Mouse (Mus musculus) heart, adult 18-20 months (tissue): ENCODE results near the gene Atp6v0d1. TPM values are rescaled to one million over a fixed set of nuclear protein-coding genes. Genes with fewer than 3 reads are reported as not detected.
"Not testable (repeated sequence)": the region's sequence is repeated elsewhere in the genome, so short reads cannot be mapped to it uniquely, and the experiment has no call there.

Experiments
- DNase-seq, 2 experiments: peaks; one replicate each; pipeline ENCODE4 v3.0.0; 2021 to 2022; ENCODE audit warnings: mixed read lengths in 1 of 2
- total RNA-seq, 2 experiments: library from RNA; stranded (reverse); gene quantifications; 2 replicates each; pipeline ENCODE4 v1.2.3; 2021

Atp6v0d1 gene
- total RNA-seq, 2 experiments from 2014 or later = 50.4 to 53.2 TPM

DNA sequence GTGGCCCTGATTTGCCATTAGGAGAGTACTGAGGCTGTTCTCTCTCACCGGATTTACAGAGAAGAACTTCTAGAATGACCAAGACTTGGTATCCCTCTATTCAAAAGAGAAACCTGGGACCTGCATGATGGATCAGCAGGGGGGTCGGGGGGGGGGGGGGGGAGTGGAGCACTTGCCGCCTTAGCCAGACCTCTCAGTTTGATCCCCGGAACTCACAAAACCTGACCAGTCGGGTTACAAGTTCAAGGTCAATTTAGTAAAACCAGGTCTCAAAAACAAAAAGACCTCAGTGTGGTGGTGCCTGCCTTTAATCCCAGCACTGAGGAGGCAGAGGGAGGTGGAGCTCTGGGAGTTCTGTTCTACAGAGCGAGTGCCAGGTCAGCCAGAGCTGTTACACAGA, 8.9 kb upstream of the Atp6v0d1 start:
- DNase-seq = no peak

DNA sequence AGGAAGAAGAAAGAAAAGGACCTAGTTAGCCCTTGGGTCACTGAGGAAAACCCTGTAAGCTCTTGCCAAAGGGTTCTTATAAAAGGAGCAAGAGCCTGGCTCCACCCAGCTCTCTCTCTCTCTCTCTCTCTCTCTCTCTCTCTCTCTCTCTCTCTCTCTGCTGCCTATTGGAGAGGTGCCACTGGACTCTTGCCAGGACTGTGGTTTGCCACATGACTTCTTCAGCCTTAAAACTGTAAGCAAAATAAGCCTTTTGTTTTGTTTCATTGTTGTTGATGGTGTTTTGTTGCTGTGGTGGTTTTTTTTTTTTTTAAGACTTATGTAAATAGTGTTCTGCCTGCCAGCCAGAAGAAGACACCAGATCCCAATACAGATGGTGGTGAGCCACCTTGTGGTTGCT, 7.6 kb upstream of the Atp6v0d1 start:
- DNase-seq = peak; percentile 40 to 41

- DNase-seq = no peak
Measured at GRCm38 (mm10) chr8:105571810-105572209, 6.0 kb upstream of the Atp6v0d1 start.

DNA sequence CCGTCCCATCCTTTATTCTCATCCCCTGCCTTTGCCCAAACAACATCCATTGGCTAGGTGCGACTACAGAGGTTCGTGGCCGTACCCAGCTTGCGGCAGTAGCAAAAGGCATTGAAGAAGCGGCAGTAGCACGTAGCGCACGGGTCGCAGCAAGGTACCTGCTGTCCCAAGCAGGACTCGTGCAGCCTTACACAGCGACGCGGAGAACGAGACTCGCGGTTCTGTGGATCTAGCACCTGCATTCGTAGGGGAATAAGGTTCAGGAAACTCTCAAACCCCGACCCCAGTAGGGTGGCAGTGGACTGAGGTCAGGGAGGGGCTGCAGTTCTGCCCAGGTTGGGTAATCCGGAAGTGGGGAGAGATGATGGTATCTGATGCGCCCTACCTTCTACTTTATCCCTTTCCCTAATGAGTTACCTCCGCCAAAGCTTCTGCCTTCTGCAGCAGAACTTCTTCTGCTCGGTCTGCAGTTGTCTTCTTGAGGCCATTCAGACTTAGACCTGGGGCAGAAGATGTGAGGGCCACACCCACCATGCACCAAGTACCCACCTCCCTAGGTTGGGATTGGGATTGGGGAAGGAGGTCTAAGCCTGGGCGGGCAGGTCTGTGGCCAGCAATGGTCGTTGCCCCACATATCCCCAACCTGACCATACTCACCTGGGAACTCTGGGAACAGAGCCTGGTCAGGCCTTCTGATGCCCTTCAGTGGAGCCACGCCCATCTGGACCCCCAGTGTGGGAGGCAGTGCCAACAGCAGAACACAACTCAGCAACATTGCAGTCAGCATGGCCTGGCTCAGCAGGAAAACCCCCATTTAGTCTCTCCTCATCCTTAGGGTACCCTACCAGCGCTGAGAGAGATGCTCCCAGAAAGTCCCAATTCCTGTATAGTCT, 1.1 kb upstream of the Atp6v0d1 start:
- no peak for DNase-seq

DNA sequence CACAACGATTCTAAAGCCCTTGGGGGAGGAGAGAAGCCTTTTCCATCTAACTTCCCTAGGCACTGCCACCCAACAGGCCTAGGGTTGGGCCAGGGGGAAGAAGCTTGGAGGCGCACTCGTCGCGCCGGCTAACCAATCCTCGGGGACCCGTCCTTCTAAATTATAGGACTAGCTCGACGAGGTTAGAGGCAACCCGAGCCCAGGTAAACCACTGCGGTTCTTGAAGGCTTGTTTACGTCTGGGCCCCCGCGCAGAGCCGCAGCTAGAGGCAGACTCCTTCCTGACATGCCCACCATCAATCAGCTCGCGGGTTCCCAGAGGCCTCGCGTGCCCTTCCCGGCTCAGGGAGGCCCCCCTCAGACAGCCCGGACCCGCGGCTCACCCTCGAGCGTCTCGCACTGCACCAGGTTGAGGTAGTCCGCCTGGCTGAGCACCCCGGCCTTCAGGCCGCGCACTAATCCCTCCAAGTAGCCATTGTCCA, 406 bp downstream of the Atp6v0d1 start:
- DNase-seq = no peak

DNA sequence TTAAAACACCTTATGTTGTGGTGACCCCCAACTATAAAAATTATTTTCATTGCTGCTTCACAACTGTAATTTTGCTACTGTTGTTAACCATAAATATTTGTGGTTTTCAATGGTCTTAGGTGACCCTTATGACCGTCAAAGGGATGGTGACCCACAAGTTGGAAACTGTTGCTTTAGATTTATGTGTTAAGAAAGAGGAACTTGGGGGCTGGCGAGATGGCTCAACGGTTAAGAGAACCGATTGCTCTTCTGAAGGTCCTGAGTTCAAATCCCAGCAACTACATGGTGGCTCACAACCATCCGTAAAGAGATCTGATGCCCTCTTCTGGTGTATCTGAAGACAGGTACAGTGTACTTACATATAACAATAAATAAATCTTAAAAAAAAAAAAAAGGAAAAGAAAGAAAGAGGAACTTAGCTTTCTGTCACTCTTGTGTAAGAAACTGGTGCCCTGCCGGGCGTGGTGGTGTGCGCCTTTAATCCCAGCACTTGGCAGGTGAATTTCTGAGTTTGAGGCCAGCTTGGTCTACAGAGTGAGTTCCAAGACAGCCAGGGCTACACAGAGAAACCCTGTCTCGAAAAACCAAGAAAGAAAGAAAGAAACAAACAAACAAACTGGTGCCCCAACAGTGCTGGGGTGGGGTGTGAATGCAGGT, 1.1 kb downstream of the Atp6v0d1 start:
- not testable (repeated sequence) for DNase-seq

DNA sequence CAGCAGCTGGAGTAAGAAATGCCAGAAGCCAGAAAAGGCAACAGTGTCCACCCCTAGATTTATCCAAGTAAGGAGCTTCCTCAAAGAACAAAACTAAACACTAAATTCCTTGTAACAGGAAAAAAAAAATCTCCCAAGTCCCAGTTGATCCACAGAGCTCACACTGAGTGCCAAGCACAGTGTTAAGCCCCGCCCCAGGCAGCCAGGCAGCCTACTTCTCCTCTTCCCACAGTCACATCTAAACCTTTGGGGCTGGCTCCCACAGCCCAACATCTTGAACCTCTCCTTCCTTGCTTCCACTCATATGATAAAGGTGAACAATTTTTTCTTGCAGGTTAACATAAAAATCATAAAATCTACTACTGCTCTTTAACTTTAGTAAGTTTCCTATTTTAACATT, 2.0 kb downstream of the Atp6v0d1 start:
- no peak for DNase-seq

- no peak for DNase-seq
Measured at GRCm38 (mm10) chr8:105562863-105563262, 3.0 kb downstream of the Atp6v0d1 start.

DNA sequence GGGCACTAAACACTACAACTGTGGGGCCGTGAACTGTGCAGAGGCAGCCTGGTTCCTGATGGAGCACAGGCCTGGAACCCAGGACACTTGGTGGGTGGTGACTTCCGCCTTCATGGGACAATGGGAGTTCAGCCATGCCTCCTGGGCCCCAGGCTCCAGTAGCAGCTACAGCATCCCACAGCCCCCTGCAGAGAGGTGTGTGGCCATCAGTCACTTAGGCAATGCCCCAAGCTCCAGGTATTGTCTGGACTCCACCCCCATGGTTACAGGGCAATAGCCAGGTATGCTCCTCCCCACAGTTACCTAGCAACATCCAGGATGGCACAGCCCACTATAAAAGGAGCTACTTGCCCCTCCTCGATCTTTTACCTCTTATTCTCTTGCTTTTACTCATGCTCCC, 10.6 kb downstream of the Atp6v0d1 start:
- no peak for DNase-seq

- DNase-seq = peak; percentile 79 to 84
Measured at GRCm38 (mm10) chr8:105554087-105554486, 11.8 kb downstream of the Atp6v0d1 start.

DNA sequence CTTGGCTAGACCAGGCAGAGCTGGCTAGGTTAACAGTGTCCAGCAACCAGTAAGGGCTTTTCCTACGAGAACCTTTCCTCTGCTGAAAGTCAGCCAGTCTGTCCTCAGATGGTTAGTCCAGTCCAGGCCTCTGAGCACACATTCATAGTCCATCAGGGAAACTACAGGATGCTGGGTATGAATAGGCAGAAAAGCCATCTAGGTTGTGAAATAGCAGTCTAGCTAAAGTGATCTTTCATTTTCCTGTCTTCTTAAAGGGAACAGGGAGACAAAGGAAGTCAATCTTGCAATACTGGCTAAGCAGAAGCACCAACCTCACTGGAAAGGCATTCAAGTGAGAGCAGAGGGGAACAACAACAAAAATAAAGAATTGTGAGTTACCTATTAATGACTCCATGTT, 13.0 kb downstream of the Atp6v0d1 start:
- peak in 1 of 2 experiments; percentile 26 for DNase-seq

DNA sequence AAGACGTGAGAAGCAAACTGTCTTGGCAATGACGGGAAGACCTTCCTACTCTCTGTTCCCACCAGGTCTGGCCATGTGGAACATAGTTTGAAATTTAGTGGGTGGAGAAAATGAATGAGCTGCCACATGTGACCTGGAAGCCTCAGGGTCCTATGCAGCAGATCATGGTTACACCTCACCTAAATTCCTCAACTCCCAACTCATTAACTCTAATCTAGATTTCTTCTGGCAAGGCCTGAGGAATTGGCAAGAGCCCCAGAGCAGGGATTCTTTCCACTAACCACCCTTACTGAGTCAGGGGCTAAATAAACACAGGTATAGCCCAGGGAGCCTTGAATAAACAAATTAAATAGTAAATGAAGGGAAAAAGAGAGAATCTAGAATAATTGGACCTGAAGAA, 13.8 kb downstream of the Atp6v0d1 start:
- peak in 1 of 2 experiments; percentile 36 for DNase-seq

DNA sequence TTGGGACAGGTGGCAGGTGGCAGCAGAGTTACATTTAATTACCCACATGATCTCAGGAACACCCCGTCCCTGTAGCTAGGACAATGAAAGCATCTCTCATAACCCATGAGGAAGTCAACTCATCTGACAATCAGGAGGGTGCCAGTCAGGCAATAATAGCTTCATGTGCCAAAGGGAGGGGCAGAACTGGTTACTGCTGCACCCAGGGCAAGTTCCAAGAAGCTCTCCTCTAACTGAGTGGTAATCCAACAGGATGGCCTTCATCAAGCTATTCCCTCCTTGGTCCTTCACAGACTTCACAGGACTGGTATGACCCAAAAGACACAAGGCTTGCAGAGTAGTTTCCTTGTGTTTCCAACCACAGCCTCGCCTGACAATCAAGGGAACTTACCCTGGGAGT, 15.8 kb downstream of the Atp6v0d1 start:
- DNase-seq = no peak

GRCm38 (mm10) chr8:105549506-105549905, 16.3 kb downstream of the Atp6v0d1 start:
- no peak for DNase-seq

GRCm38 (mm10) chr8:105546384-105547350, 19.2 kb downstream of the Atp6v0d1 start:
- peak; percentile 63 to 77 for DNase-seq

GRCm38 (mm10) chr8:105545249-105545648, 20.6 kb downstream of the Atp6v0d1 start:
- DNase-seq = peak; percentile 33 to 44

GRCm38 (mm10) chr8:105544544-105545205, 21.2 kb downstream of the Atp6v0d1 start:
- peak; percentile 54 to 62 for DNase-seq

GRCm38 (mm10) chr8:105543703-105544102, 22.1 kb downstream of the Atp6v0d1 start:
- DNase-seq = peak; percentile 57 to 62

- DNase-seq = no peak
Measured at GRCm38 (mm10) chr8:105542808-105543207, 23.0 kb downstream of the Atp6v0d1 start.

DNA sequence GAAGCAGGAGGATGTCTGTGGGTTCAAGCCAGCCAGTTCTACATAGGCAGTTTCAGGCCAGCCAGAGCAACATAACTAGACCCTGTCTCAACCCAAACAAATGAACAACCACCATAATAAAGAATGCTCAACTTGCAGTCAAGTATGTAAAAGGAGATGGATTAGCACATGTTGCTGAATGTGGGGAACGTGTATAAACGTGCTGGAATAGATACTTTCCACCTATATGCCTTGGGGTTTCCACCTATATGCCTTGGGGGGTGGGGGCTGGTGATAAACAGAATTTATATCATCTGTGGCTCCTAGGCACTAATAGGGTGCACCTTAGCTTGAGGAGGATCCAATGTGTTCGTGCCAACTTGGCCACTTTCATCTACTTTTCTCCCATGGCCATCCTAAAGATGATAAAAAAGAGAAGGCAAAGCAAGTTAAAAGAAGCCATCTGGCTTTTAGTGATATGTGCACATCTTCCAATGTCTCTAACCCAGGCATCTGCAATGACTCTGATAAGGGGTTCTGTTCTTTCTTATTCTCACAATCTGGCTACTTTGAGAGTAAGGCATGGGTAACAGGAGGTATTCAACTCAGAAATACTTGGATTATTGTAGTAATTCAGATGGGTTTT, 23.7 kb downstream of the Atp6v0d1 start:
- DNase-seq = no peak

GRCm38 (mm10) chr8:105538940-105539339, 26.9 kb downstream of the Atp6v0d1 start:
- DNase-seq = no peak
